Mouse (Mus musculus): ENCODE data around the gene Dvl3.

GRCm38 (mm10) chr16:20523886-20524285 lies 7.1 kb downstream of the Dvl3 start:
- TF ChIP-seq CTCF (IDR thresholded peaks at IDR 0.05; ENCODE audit: borderline replicate concordance, insufficient read depth, low read depth, low read length) (no peak), POLR2A (IDR thresholded peaks at IDR 0.05; ENCODE audit: borderline replicate concordance, insufficient read depth, low read length) (no peak)
